Comparison of ENCODE assay signal across 10 mouse cellular contexts in genomic region chr12:12810159-12810885, GRCm38 (mm10).
DNase-seq lines count a peak whose midpoint lies in the region; ATAC-seq and TF ChIP-seq lines count a peak whose summit lies in the region.
"Had no signal": no experiment of that assay in that cellular context is flagged by ENCODE, and none has a peak within 500 bp of the region (broad histone marks: within the 10 kb centered on the region; RNA-seq: fewer than 3 reads in every experiment).

No protein-coding gene starts in this region.

- H3K36me3 ChIP-seq in embryonic facial prominence, embryonic 11.5 days (replicated peaks; ENCODE audit: control insufficient read depth, insufficient read depth, low read depth, low read length) = no peaks in the 10 kb centered on the region
- H3K36me3 ChIP-seq in intestine, embryonic 16.5 days (ENCODE audit: control insufficient read depth, insufficient read depth, low read length) = no peaks in the 10 kb centered on the region
- H3K36me3 ChIP-seq: G1E had no signal

- intact Hi-C loops in left cerebral cortex, adult 2 months (cut with DNase I) = loop anchor here (1.0 kb wide), 1 partner anchor 94 kb away; no protein-coding TSS in a partner anchor

- no peak for ATAC-seq in embryonic facial prominence, embryonic 11.5 days (replicated peaks; ENCODE audit: insufficient number of reproducible peaks, low FRiP score, low TSS enrichment, low read depth)
- peak; percentile 61 for ATAC-seq in intestine, embryonic 16.5 days

- H3K4me3 ChIP-seq in embryonic facial prominence, embryonic 11.5 days (ENCODE audit: low read depth, low read length) = no peak overlapping the region
- H3K4me3 ChIP-seq in intestine, embryonic 16.5 days (ENCODE audit: low read length) = peak overlapping the region; percentile 16
- no peak overlapping the region for H3K4me3 ChIP-seq in left cerebral cortex, adult 2 months

- DNase-seq in adrenal gland, adult 2 months = peak; percentile 92
- DNase-seq in embryonic facial prominence, embryonic 11.5 days (ENCODE audit: low spot score) = peak; percentile 62
- DNase-seq in heart, adult 11 months = peak; percentile 98
- peak; percentile 25 to 65 for DNase-seq in left cerebral cortex, adult 2 months (ENCODE audit: extremely low spot score in 1 of 2, low spot score in 2 of 2)
- DNase-seq in lung, postnatal 14 days = peak; percentile 73
- DNase-seq in right cerebral cortex, postnatal 10 days (ENCODE audit: low spot score in 2 of 2) = peak; percentile 71 to 73
- no peak for DNase-seq in thymus, postnatal 4 days

- TF ChIP-seq CTCF in left cerebral cortex, adult 2 months (IDR thresholded peaks at IDR 0.05) = no peak

- 3% methylated on average over 16 of the region's 16 CpGs for WGBS in embryonic facial prominence, embryonic 11.5 days
- WGBS in intestine, embryonic 16.5 days = 4% methylated on average over 16 of the region's 16 CpGs

- peak overlapping the region; percentile 50 for H3K9ac ChIP-seq in embryonic facial prominence, embryonic 11.5 days (replicated peaks; ENCODE audit: low read length)
- H3K9ac ChIP-seq in intestine, embryonic 16.5 days (ENCODE audit: low read depth, low read length) = peak overlapping the region; percentile 47

- H3K4me2 ChIP-seq in embryonic facial prominence, embryonic 11.5 days (ENCODE audit: low read depth, low read length) = peak overlapping the region; percentile 41
- peak overlapping the region; percentile 46 for H3K4me2 ChIP-seq in intestine, embryonic 16.5 days (ENCODE audit: low read depth, low read length)

- H3K4me1 ChIP-seq in embryonic facial prominence, embryonic 11.5 days (ENCODE audit: control insufficient read depth, insufficient read depth, low read length) = peaks cover 14% of the 10 kb centered on the region
- H3K4me1 ChIP-seq in intestine, embryonic 16.5 days (ENCODE audit: control insufficient read depth, insufficient read depth, low read length) = peaks cover 20% of the 10 kb centered on the region

- H3K27ac ChIP-seq in embryonic facial prominence, embryonic 11.5 days (replicated peaks; ENCODE audit: low read depth, low read length) = peak overlapping the region; percentile 68
- H3K27ac ChIP-seq in intestine, embryonic 16.5 days (ENCODE audit: low read length) = peak overlapping the region; percentile 47
- H3K27ac ChIP-seq in left cerebral cortex, adult 2 months = peak overlapping the region; percentile 50; the same call in 1 of the 2 replicates
- H3K27ac ChIP-seq: macrophage had no signal

- no peaks in the 10 kb centered on the region for H3K9me3 ChIP-seq in embryonic facial prominence, embryonic 11.5 days (replicated peaks; ENCODE audit: control insufficient read depth, low read length)
- no peaks in the 10 kb centered on the region for H3K9me3 ChIP-seq in intestine, embryonic 16.5 days (ENCODE audit: control insufficient read depth, low read length)

- H3K27me3 ChIP-seq in embryonic facial prominence, embryonic 11.5 days (ENCODE audit: control insufficient read depth, insufficient read depth, low read length) = no peaks in the 10 kb centered on the region
- no peaks in the 10 kb centered on the region for H3K27me3 ChIP-seq in intestine, embryonic 16.5 days (replicated peaks; ENCODE audit: control insufficient read depth, insufficient read depth, low read length)
